Mouse (Mus musculus): ENCODE data around the gene Gm9774.

The Gm9774 gene

GRCm38 (mm10) chr3:92417782-92418181 lies 11.4 kb downstream of the Gm9774 start, which contains the start of gene Sprr2j-ps:
Gene Sprr2j-ps, plus strand, starts transcription at chr3:92418082.
- Histone ChIP-seq H3K4me3 (replicated peaks; ENCODE audit: low read length) (no peak within 1 kb of the TSS), H3K4me1 (replicated peaks; ENCODE audit: low read depth, low read length) (no peaks in the 10 kb centered on the region), H3K9me3 (ENCODE audit: low read length) (no peaks in the 10 kb centered on the region), H3K36me3 (ENCODE audit: insufficient read depth, low read length) (no peaks in the 10 kb centered on the region), H3K27me3 (ENCODE audit: insufficient read depth, low read length) (no peaks in the 10 kb centered on the region)
- TF ChIP-seq NANOG (IDR thresholded peaks at IDR 0.05; ENCODE audit: borderline replicate concordance, low read length) = no peak
- no peak for TF ChIP-seq POU5F1 (IDR thresholded peaks at IDR 0.05; ENCODE audit: borderline replicate concordance, low read length)
- TF ChIP-seq CTCF (conservative IDR thresholded peaks at IDR 0.05; ENCODE audit: low read length) = no peak

- Histone ChIP-seq H3K9me3 (ENCODE audit: low read length) (no peaks in the 10 kb centered on the region), H3K36me3 (ENCODE audit: insufficient read depth, low read length) (no peaks in the 10 kb centered on the region), H3K4me3 (replicated peaks; ENCODE audit: low read length) (no peak within 1 kb of the TSS), H3K27me3 (ENCODE audit: insufficient read depth, low read length) (no peaks in the 10 kb centered on the region), H3K4me1 (replicated peaks; ENCODE audit: low read depth, low read length) (no peaks in the 10 kb centered on the region)
- TF ChIP-seq CTCF (conservative IDR thresholded peaks at IDR 0.05; ENCODE audit: low read length) = no peak
- TF ChIP-seq NANOG (IDR thresholded peaks at IDR 0.05; ENCODE audit: borderline replicate concordance, low read length) = no peak
- no peak for TF ChIP-seq POU5F1 (IDR thresholded peaks at IDR 0.05; ENCODE audit: borderline replicate concordance, low read length)
Measured at GRCm38 (mm10) chr3:92407691-92408090, 21.5 kb downstream of the Gm9774 start, which contains the start of gene Sprr2i. Gene Sprr2i, plus strand, starts transcription at chr3:92407991.

GRCm38 (mm10) chr3:92394301-92394700 lies 34.9 kb downstream of the Gm9774 start:
- H3K36me3 ChIP-seq (ENCODE audit: insufficient read depth, low read length) = no peaks in the 10 kb centered on the region
- H3K4me1 ChIP-seq (replicated peaks; ENCODE audit: low read depth, low read length) = no peaks in the 10 kb centered on the region
- H3K9me3 ChIP-seq (ENCODE audit: low read length) = no peaks in the 10 kb centered on the region
- no peak for TF ChIP-seq CTCF (conservative IDR thresholded peaks at IDR 0.05; ENCODE audit: low read length)
- no peak overlapping the region for H3K4me3 ChIP-seq (replicated peaks; ENCODE audit: low read length)
- no peaks in the 10 kb centered on the region for H3K27me3 ChIP-seq (ENCODE audit: insufficient read depth, low read length)

GRCm38 (mm10) chr3:92385385-92385784 lies 43.8 kb downstream of the Gm9774 start, which contains the start of gene Sprr2h:
Gene Sprr2h, plus strand, starts transcription at chr3:92385685.
- TF ChIP-seq CTCF (conservative IDR thresholded peaks at IDR 0.05; ENCODE audit: low read length) = no peak
- no peak for TF ChIP-seq POU5F1 (IDR thresholded peaks at IDR 0.05; ENCODE audit: borderline replicate concordance, low read length)
- no peak for TF ChIP-seq NANOG (IDR thresholded peaks at IDR 0.05; ENCODE audit: borderline replicate concordance, low read length)
- no peaks in the 10 kb centered on the region for H3K36me3 ChIP-seq (ENCODE audit: insufficient read depth, low read length)
- H3K4me3 ChIP-seq (replicated peaks; ENCODE audit: low read length) = no peak within 1 kb of the TSS

More at GRCm38 (mm10) chr3:92385385-92385784, 43.8 kb downstream of the Gm9774 start, which contains the start of gene Sprr2h:
- no peaks in the 10 kb centered on the region for H3K9me3 ChIP-seq (ENCODE audit: low read length)
- H3K27me3 ChIP-seq (ENCODE audit: insufficient read depth, low read length) = no peaks in the 10 kb centered on the region
- no peaks in the 10 kb centered on the region for H3K4me1 ChIP-seq (replicated peaks; ENCODE audit: low read depth, low read length)
